Mouse (Mus musculus) bone marrow macrophage, adult 2 months (primary cell): ENCODE measurements at regions not wholly inside any gene's neighbourhood (a gene's known extent, or its start where the extent isn't known, plus 50 kb on each side); places are given as distances from the start of the nearest gene placed in this dataset.

Source experiments
- CTCF ChIP-seq: IDR thresholded peaks from 2 replicates; pipeline ENCODE4 v1.5.1; 2012; ENCODE audit warnings: low read depth, mild to moderate bottlenecking, low read length, moderate library complexity
- POLR2A ChIP-seq: IDR thresholded peaks from 2 replicates; pipeline ENCODE4 v1.6.1; 2012; ENCODE audit warnings: mild to moderate bottlenecking, low read depth, low read length, borderline replicate concordance

DNA sequence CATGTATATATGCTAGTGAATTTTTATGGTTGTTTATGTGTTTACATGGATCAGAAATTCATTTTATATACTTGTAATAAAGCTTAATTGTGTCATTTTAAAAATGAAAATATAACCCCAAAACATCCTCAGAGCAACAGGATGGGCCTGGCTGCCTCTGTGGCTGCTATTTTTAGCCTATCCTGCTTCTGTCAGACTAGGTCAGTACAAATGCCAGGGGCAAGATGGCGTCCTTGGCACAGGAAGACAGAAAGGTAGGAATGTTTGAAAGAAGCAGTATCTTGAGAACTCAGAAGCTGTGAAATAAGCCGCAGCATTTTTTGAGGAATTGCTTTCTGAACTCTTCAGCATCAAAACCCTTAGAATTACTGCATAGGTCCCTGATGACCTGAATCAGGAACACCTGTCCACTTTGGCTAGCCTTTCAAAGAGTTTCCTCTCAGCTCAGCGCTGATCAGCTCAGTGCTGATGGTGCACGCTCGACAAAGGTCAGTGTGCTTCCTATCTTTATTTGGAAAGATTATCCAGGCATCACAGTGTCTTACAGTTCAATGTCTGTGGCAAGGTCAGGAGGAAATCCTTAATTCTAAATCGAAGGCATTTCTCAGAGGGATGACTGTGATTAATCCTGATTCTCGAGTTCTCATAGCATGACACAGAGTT is 154.9 kb downstream of the Car2 start:
- TF ChIP-seq CTCF, result no peak
- no peak for TF ChIP-seq POLR2A
